Mouse (Mus musculus) left cerebral cortex, adult 6 months (tissue): ENCODE measurements around the gene Zfp53. TPM values are rescaled to one million over a fixed set of nuclear protein-coding genes. Genes with fewer than 3 reads are reported as not detected.

Experiments
- long read RNA-seq, 2 experiments: library from polyadenylated mRNA; unstranded; transcript quantifications; one replicate each; pipeline ENCODE4 v2.0.0; 2019 to 2020
- polyA plus RNA-seq: library from polyadenylated mRNA; unstranded; fragments of <200 nt; fragmentation: Nextera tagmentation; gene quantifications from 2 replicates; pipeline ENCODE4 v1.2.3, GENCODE M21; 2021

Zfp53 gene
- 1.9 and 3.5 TPM in 2 replicates for polyA plus RNA-seq
- long read RNA-seq, experiment 1, transcript Zfp53-202 (5 exons, 3,065 nt): major isoform, 15 of 40 reads
- long read RNA-seq, experiment 1, partial matches to known transcripts: 6 of 40 reads
- long read RNA-seq, experiment 1, other reads (novel, unspliced or antisense): 19 of 40 reads
- long read RNA-seq, experiment 2, partial matches to known transcripts: 0 of 7 reads
- long read RNA-seq, experiment 2, other reads (novel, unspliced or antisense): 4 of 7 reads

DNA sequence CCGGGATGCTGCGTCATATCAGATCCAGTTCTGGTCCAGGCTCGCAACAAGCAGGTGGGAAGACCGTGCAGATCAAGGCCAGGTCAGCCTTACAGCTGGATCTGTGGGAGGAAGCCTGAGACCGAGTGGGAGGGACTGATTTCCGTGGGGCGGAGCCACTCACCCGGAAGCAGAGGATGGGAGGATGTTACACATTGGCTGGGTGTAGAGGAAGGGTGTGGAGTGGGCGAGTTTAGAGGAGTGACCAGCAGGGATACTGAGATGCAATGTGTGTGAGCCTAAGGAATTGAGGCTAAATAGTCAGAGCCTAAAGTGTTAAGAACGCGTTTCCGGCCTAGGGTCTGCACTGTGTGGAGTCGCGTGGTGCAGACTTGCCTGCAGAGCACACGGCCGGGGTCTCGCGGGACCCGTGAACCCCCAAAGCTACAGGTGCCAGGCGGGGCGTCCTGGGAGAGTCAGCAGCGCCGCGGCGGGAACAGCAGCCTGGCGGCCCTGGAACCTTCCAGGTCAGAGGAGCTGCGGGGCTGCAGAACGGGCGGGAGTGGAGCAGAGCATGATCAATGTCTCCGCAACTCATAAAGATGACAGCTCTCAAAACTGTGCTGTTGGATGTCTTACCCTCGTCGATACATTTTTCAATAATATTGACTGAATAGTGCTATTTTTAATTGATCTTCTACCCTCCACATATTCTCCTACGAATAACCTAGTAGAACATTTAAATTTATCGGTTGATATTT lies at the start of gene Zfp53:
Zfp53 (plus strand) TSS at position 239 of the 740 bp plus-strand sequence.

DNA sequence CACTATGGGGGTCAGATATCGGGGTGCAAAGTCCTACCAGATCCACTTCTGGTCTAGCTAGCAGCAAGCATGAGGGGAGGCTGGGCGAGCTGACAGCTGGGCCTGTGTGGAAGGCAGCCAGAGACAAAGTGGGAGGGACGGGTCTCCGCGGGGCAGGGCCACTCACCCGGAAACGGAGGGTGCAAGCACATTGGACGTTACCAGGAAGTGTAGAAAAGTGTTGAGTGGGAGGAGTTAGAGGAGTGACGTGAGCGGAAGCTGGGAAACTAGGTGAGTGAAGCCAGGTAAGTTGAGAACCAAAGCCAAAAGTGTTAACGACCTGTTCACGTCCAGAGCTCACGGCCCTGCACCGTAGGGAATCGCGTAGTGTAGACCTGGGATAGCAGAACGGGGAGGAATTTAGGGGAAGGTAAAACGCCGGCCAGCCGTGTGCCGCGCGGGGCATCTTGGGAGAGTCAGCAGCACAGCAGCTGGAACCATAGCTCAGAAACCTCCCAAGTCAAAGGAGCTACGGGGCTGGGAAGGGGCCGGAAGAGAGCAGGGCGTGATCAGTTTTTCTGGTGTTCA lies 38.6 kb upstream of the Zfp53 start, which contains the start of gene Zfp51:
Zfp51 (plus strand) TSS at position 237 of the 567 bp plus-strand sequence.

DNA sequence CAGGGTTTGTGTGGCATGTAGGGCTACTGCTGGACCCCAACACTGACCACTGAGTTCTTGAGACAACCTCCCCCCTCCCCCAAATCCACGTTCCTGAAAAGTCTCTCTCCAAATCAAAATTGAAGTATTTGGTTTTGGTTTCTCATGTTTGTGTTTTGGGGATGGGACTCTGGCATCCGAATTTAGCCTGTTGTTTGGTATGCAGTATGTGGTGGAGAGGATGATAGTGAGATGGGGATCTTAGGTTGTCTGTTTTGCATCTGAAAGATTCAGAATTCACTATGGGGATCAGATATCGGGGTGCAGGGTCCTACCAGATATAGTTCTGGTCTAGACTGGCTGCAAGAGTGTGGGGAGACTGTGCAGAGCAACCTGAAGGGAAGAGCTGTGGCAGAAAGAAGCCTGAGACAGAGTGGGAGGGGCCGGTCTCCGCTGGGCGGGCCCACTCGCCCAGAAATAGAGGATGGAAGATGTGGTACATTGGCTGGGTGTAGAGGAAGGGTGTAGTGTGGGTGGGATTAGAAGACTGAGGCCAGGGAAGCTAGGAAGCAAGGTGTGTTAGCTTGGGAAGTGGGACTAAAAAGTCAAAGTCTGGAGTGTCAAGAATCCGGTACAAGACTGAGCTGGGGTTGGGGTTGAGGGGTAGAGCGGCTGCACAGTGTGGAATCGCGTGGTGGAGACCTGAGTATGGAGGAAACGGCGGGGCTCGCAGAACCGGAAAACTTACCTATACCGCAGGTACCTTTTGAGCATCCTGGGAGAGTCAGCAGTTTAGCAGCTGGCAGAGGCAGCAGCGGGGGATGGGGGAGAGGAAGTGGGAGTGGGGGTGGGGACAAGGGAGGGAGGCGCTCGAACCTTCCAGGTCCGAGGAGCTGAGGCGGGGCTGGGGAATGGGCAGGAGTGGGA lies 46.6 kb downstream of the Zfp53 start, which contains the start of gene Zfp52:
Zfp52 (plus strand) TSS at position 444 of the 906 bp plus-strand sequence.

Other genes starting within 250 kb of the Zfp53 start
- not detected in 2 replicates for gene Vmn1r235, start 232.6 kb upstream of the Zfp53 start, polyA plus RNA-seq
- gene Vmn1r236, start 206.1 kb upstream of the Zfp53 start, polyA plus RNA-seq: not detected in 2 replicates
- not detected in 2 replicates for gene Vmn1r237, start 177.1 kb upstream of the Zfp53 start, polyA plus RNA-seq
- gene Zfp677, start 105.2 kb upstream of the Zfp53 start, polyA plus RNA-seq: 0.80 and 1.1 TPM in 2 replicates
- 1.3 and 1.7 TPM in 2 replicates for gene Zfp54, start 65.8 kb upstream of the Zfp53 start, polyA plus RNA-seq
- gene Zfp51, start 38.6 kb upstream of the Zfp53 start, polyA plus RNA-seq: 3.5 and 3.7 TPM in 2 replicates
- gene Zfp52, start 46.5 kb downstream of the Zfp53 start, polyA plus RNA-seq: 0.88 and 1.0 TPM in 2 replicates
- gene Zfp948, start 78.0 kb downstream of the Zfp53 start, polyA plus RNA-seq: 3.8 and 4.1 TPM in 2 replicates
- 3.0 and 3.2 TPM in 2 replicates for gene Zfp983, start 161.6 kb downstream of the Zfp53 start, polyA plus RNA-seq
- gene Gm10226, start 202.9 kb downstream of the Zfp53 start, polyA plus RNA-seq: 1.6 and 2.8 TPM in 2 replicates
- gene Zfp760, start 218.7 kb downstream of the Zfp53 start, polyA plus RNA-seq: 1.9 and 2.8 TPM in 2 replicates
- gene Zfp229, start 241.8 kb downstream of the Zfp53 start, polyA plus RNA-seq: 0.64 and 0.78 TPM in 2 replicates